In the genomic region with DNA sequence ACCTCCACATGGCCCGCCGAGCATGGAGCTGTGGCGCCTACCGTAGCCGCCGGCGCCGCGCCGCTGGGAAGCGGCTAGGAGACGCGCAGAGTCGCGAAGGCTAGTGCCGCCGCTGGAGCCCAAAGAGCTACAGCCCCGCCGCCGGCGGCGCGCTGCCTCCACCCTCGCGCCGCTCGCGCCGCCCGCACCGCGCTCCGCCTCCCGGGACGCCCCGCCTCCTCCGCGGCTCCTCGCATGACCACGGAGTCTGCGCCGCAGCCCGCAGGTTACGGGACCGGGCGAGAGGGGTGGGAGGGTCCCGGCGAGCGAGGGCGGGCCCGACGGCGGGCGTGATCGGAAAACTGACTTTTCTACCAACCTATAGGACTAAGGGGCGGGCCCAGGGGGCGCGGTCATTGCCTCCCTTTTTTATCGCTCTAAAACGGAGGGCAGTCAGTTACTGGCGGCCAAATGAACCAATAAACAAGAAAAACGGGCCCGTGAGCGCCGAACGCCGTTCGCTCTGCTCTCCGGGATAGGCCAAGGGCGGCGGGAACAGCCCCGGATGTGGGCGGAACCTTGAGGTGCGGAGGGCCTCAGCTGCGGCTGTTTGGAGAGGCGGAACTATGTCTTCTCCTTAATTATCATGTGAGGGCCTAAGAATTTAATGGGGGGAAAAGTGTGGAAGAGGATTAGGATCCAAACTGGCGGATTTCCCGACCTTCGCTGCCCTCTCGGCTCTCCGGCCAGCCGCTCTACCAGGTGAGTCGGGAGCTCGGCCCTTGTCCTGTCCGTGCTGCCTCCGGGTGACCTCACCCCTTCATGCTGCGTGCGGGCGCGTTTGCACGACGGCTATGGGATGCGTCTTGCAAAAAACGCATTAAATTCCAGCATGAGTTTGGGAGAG, we compare ENCODE assay signal across 8 mouse cellular contexts. TPM values are rescaled to one million over a fixed set of nuclear protein-coding genes. Genes with fewer than 3 reads are reported as not detected.
DNase-seq lines count a peak whose midpoint lies in the region; ATAC-seq lines count a peak whose summit lies in the region.

A gene (minus strand): TSS at position 210 of the 886 bp plus-strand sequence.
A gene (plus strand): TSS at position 277 of the 886 bp plus-strand sequence.

- H3K9me3 ChIP-seq in heart, embryonic 13.5 days, result no peaks in the 10 kb centered on the region
- H3K9me3 ChIP-seq in liver, embryonic 12.5 days (replicated peaks), result no peaks in the 10 kb centered on the region
- H3K9me3 ChIP-seq in stomach, embryonic 15.5 days, result no peaks in the 10 kb centered on the region

- no peaks in the 10 kb centered on the region for H3K27me3 ChIP-seq in heart, embryonic 13.5 days (replicated peaks)
- no peaks in the 10 kb centered on the region for H3K27me3 ChIP-seq in liver, embryonic 12.5 days (replicated peaks)
- H3K27me3 ChIP-seq in stomach, embryonic 15.5 days (replicated peaks), result no peaks in the 10 kb centered on the region

- WGBS in heart, embryonic 13.5 days, result under 1% methylated on average over 73 of the region's 94 CpGs
- 1% methylated on average over 68 of the region's 94 CpGs for WGBS in liver, embryonic 12.5 days (ENCODE audit: insufficient replicate concordance)
- WGBS in stomach, embryonic 15.5 days, result under 1% methylated on average over 77 of the region's 94 CpGs

- peak within 1 kb of the TSS; percentile 90 for H3K4me3 ChIP-seq in brown adipose tissue, adult 24 weeks (ENCODE audit: insufficient read depth, low read depth, low read length)
- peak within 1 kb of the TSS; percentile 71 for H3K4me3 ChIP-seq in heart, embryonic 13.5 days
- peak within 1 kb of the TSS; percentile 91 for H3K4me3 ChIP-seq in liver, embryonic 12.5 days
- H3K4me3 ChIP-seq in stomach, embryonic 15.5 days (replicated peaks), result peak within 1 kb of the TSS; percentile 86

- H3K36me3 ChIP-seq in heart, embryonic 13.5 days, result peaks cover 16% of the 10 kb centered on the region
- peaks cover 16% of the 10 kb centered on the region for H3K36me3 ChIP-seq in liver, embryonic 12.5 days
- no peaks in the 10 kb centered on the region for H3K36me3 ChIP-seq in stomach, embryonic 15.5 days

- ATAC-seq in heart, embryonic 13.5 days (ENCODE audit: extremely low read depth, insufficient number of reproducible peaks, low FRiP score, low TSS enrichment), result peak; percentile 98
- ATAC-seq in liver, embryonic 12.5 days, result peak; percentile 98
- peak; percentile 99 for ATAC-seq in stomach, embryonic 15.5 days (ENCODE audit: insufficient read depth, low FRiP score, low read depth)

- H3K4me1 ChIP-seq in brown adipose tissue, adult 24 weeks (ENCODE audit: control insufficient read depth, insufficient read depth, insufficient read length, low read length), result no peaks in the 10 kb centered on the region
- H3K4me1 ChIP-seq in heart, embryonic 13.5 days, result peaks cover 44% of the 10 kb centered on the region
- peaks cover 57% of the 10 kb centered on the region for H3K4me1 ChIP-seq in liver, embryonic 12.5 days
- H3K4me1 ChIP-seq in stomach, embryonic 15.5 days, result peaks cover 7% of the 10 kb centered on the region

- peak within 1 kb of the TSS; percentile 98 for H3K9ac ChIP-seq in heart, embryonic 13.5 days
- peak within 1 kb of the TSS; percentile 93 for H3K9ac ChIP-seq in liver, embryonic 12.5 days
- peak within 1 kb of the TSS; percentile 74 for H3K9ac ChIP-seq in stomach, embryonic 15.5 days

- peak within 1 kb of the TSS; percentile 86 for H3K4me2 ChIP-seq in heart, embryonic 13.5 days
- H3K4me2 ChIP-seq in liver, embryonic 12.5 days, result peak within 1 kb of the TSS; percentile 90
- H3K4me2 ChIP-seq in stomach, embryonic 15.5 days, result peak within 1 kb of the TSS; percentile 71

- DNase-seq in CD4-positive, CD25-positive, alpha-beta regulatory T cell, adult 2 months (ENCODE audit: low read depth, low spot score), result peak; percentile 99
- DNase-seq in fat pad, adult 2 months (ENCODE audit: extremely low read depth, low read depth, low spot score), result peak; percentile 82
- peak; percentile 99 for DNase-seq in kidney, postnatal 10 days
- peak; percentile 96 to 98 for DNase-seq in natural killer cell, adult 2 months (ENCODE audit: low spot score in 2 of 2)

- peak within 1 kb of the TSS; percentile 68 for H3K27ac ChIP-seq in brown adipose tissue, adult 24 weeks (replicated peaks; ENCODE audit: low read depth, low read length)
- peak within 1 kb of the TSS; percentile 97 for H3K27ac ChIP-seq in heart, embryonic 13.5 days (replicated peaks)
- H3K27ac ChIP-seq in liver, embryonic 12.5 days, result peak within 1 kb of the TSS; percentile 97
- H3K27ac ChIP-seq in stomach, embryonic 15.5 days, result peak within 1 kb of the TSS; percentile 93

RNA-seq across cellular contexts. Expression of the first gene that starts in this region (rescaled TPM):
- polyA plus RNA-seq in brown adipose tissue, adult 24 weeks (2012; ENCODE audit: insufficient read depth, insufficient read length, missing spikeins), result 9.7 and 16.3 TPM in 2 replicates
- 29.1 and 34.7 TPM in 2 replicates for polyA plus RNA-seq in heart, embryonic 13.5 days (2015; fragmentation: Nextera tagmentation; extraction: Ambion mirVana)
- polyA plus RNA-seq in liver, embryonic 12.5 days (2016; fragmentation: Nextera tagmentation; extraction: Ambion mirVana), result 11.6 and 11.9 TPM in 2 replicates
- 10.6 and 12.0 TPM in 2 replicates for polyA plus RNA-seq in stomach, embryonic 15.5 days (2015; fragmentation: Nextera tagmentation; extraction: Ambion mirVana)

RNA-seq across cellular contexts. Expression of the second gene that starts in this region (rescaled TPM):
- polyA plus RNA-seq in brown adipose tissue, adult 24 weeks (2012; ENCODE audit: insufficient read depth, insufficient read length, missing spikeins), result 46.3 and 66.7 TPM in 2 replicates
- polyA plus RNA-seq in heart, embryonic 13.5 days (2015; fragmentation: Nextera tagmentation; extraction: Ambion mirVana), result 44.0 and 53.4 TPM in 2 replicates
- 38.2 and 42.6 TPM in 2 replicates for polyA plus RNA-seq in liver, embryonic 12.5 days (2016; fragmentation: Nextera tagmentation; extraction: Ambion mirVana)
- 53.0 and 53.1 TPM in 2 replicates for polyA plus RNA-seq in stomach, embryonic 15.5 days (2015; fragmentation: Nextera tagmentation; extraction: Ambion mirVana)

Comparison
In these comparisons a context has a peak if more than half of its experiments do, and no peak if none do; other contexts are left out.
1. Peak in every context shown above with its lines: DNase-seq, ATAC-seq, H3K4me3 ChIP-seq and H3K27ac ChIP-seq.